Mouse (Mus musculus): ENCODE results near the gene Zfp384. TPM values are rescaled to one million over a fixed set of nuclear protein-coding genes. Genes with fewer than 3 reads are reported as not detected.

Zfp384 gene
- polyA plus RNA-seq, 1 experiment from 2014 or later, result 14.8 TPM

DNA sequence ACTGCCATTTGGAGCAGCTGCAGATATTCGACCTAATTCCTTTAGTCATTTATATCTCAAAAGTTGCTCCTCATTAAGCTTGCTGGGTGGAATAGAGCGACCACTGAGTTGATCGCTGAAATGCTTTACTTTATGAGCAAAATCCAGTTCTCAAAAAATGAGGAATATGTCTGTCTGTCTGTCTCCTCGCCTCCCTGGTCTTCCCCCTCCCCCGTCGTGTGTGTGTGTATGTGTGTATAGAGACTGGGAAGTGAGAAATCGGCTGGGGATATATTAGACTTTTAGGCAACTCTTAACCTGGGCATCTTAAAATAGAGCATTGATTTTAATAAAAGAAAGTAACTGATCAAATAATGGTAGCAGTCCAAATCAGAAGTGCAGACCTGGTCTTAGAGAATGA is 31.3 kb downstream of the Zfp384 start:
- 13% methylated on average over 7 of the region's 7 CpGs for WGBS
- ATAC-seq (ENCODE audit: insufficient read depth) (no peak), DNase-seq (no peak)
- H3K36me3 ChIP-seq (ENCODE audit: insufficient read depth), result peaks cover 45% of the 10 kb centered on the region
- H3K27ac ChIP-seq (ENCODE audit: low read depth), result peak overlapping the region; percentile 80
- H3K9me3 ChIP-seq (ENCODE audit: low read depth, low read length), result no peaks in the 10 kb centered on the region
- H3K4me1 ChIP-seq (ENCODE audit: insufficient read depth), result peaks cover 5% of the 10 kb centered on the region; the same call in 1 of the 2 replicates
- TF ChIP-seq CTCF (IDR thresholded peaks at IDR 0.05; ENCODE audit: low read depth), result no peak
- peak overlapping the region; percentile 74 for H3K9ac ChIP-seq
- H3K4me3 ChIP-seq (ENCODE audit: low read depth, low read length), result peak overlapping the region; percentile 76
- peak overlapping the region; percentile 74 for H3K4me2 ChIP-seq
- no peaks in the 10 kb centered on the region for H3K27me3 ChIP-seq (ENCODE audit: insufficient read depth, low read length)

GRCm38 (mm10) chr6:125041047-125041446 is 32.1 kb downstream of the Zfp384 start:
- H3K36me3 ChIP-seq (ENCODE audit: insufficient read depth), result peaks cover 44% of the 10 kb centered on the region
- H3K4me3 ChIP-seq (ENCODE audit: low read depth, low read length), result no peak overlapping the region
- peak overlapping the region; percentile 74 for H3K4me2 ChIP-seq
- ATAC-seq (ENCODE audit: insufficient read depth) (no peak), DNase-seq (no peak)
- no peaks in the 10 kb centered on the region for H3K9me3 ChIP-seq (ENCODE audit: low read depth, low read length)
- WGBS, result 85% methylated on average over 7 of the region's 7 CpGs
- H3K4me1 ChIP-seq (ENCODE audit: insufficient read depth), result peaks cover 5% of the 10 kb centered on the region; the same call in 1 of the 2 replicates
- no peaks in the 10 kb centered on the region for H3K27me3 ChIP-seq (ENCODE audit: insufficient read depth, low read length)
- H3K9ac ChIP-seq, result no peak overlapping the region
- no peak for TF ChIP-seq CTCF (IDR thresholded peaks at IDR 0.05; ENCODE audit: low read depth)
- no peak overlapping the region for H3K27ac ChIP-seq (ENCODE audit: low read depth)

- DNase-seq (no peak), ATAC-seq (ENCODE audit: insufficient read depth) (no peak)
- no peak overlapping the region for H3K4me2 ChIP-seq
- H3K4me1 ChIP-seq (ENCODE audit: insufficient read depth), result peaks cover 5% of the 10 kb centered on the region; the same call in 1 of the 2 replicates
- H3K4me3 ChIP-seq (ENCODE audit: low read depth, low read length), result no peak overlapping the region
- no peak overlapping the region for H3K27ac ChIP-seq (ENCODE audit: low read depth)
- H3K9me3 ChIP-seq (ENCODE audit: low read depth, low read length), result no peaks in the 10 kb centered on the region
- WGBS, result 91% methylated on average over 7 of the region's 7 CpGs
- H3K27me3 ChIP-seq (ENCODE audit: insufficient read depth, low read length), result no peaks in the 10 kb centered on the region
- TF ChIP-seq CTCF (IDR thresholded peaks at IDR 0.05; ENCODE audit: low read depth), result no peak
- H3K36me3 ChIP-seq (ENCODE audit: insufficient read depth), result peaks cover 43% of the 10 kb centered on the region
- H3K9ac ChIP-seq, result no peak overlapping the region
Measured at GRCm38 (mm10) chr6:125042081-125042480, 33.1 kb downstream of the Zfp384 start.

DNA sequence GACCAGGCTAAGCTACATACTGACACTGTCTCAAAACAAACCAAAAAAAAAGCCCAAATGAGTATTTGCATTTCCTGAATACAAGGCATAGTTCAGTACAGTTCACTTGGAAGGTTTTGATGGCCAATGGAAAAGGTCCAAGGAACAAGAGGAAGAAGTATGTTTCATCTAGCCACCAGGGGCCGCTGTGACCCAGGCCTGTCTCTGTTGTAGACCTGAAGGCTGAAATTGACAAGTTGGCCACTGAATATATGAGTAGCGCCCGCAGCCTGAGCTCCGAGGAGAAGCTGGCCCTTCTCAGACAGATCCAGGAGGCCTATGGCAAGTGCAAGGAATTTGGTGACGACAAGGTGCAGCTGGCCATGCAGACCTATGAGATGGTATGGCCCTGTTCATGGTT is 37.7 kb downstream of the Zfp384 start:
- ATAC-seq (ENCODE audit: insufficient read depth), result peak; percentile 45; the same call in 1 of the 2 replicates
- peak; percentile 92 for DNase-seq
- H3K36me3 ChIP-seq (ENCODE audit: insufficient read depth), result peaks cover 79% of the 10 kb centered on the region

DNA sequence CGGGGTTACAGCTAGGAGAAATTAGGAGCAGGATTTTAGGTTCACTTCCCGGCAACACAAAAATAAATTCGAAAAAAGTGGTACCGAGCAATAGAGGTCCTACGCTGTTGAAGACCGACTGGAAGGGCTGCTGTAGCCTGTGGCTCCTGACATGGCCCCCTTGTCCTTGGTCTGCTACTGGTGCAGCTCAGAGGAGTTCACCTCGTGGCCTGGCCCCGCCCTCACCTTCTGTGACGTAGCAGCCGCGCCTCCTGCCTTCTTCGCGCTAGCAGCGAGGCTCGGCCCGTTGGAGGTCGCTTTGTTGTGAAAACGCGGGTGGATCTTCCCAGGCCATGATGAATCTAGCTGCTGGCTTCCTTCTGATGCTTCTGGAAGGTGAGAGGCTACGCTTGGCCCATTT is 40.7 kb downstream of the Zfp384 start, which contains the start of gene Acrbp:
TSS of gene Acrbp (plus strand) at position 12 of the 400 bp plus-strand sequence.
- peak; percentile 30 for DNase-seq
- TF ChIP-seq CTCF (IDR thresholded peaks at IDR 0.05; ENCODE audit: low read depth), result no peak
- Histone ChIP-seq H3K27ac (ENCODE audit: low read depth) (no peak within 1 kb of the TSS), H3K4me3 (ENCODE audit: low read depth, low read length) (no peak within 1 kb of the TSS), H3K4me1 (ENCODE audit: insufficient read depth) (no peaks in the 10 kb centered on the region), H3K36me3 (ENCODE audit: insufficient read depth) (peaks cover 91% of the 10 kb centered on the region), H3K27me3 (ENCODE audit: insufficient read depth, low read length) (no peaks in the 10 kb centered on the region), H3K9me3 (ENCODE audit: low read depth, low read length) (no peaks in the 10 kb centered on the region), H3K4me2 (peak within 1 kb of the TSS; percentile 40), H3K9ac (no peak within 1 kb of the TSS)
- no peak for ATAC-seq (ENCODE audit: insufficient read depth)
- WGBS, result 32% methylated on average over 20 of the region's 20 CpGs

More for the DNA sequence above, 37.7 kb downstream of the Zfp384 start:
- no peak overlapping the region for H3K9ac ChIP-seq
- no peak overlapping the region for H3K4me2 ChIP-seq
- peak; percentile 94 for TF ChIP-seq CTCF (IDR thresholded peaks at IDR 0.05; ENCODE audit: low read depth)
- 28% methylated on average over 5 of the region's 5 CpGs for WGBS
- H3K27me3 ChIP-seq (ENCODE audit: insufficient read depth, low read length), result no peaks in the 10 kb centered on the region
- H3K4me1 ChIP-seq (ENCODE audit: insufficient read depth), result no peaks in the 10 kb centered on the region
- no peak overlapping the region for H3K4me3 ChIP-seq (ENCODE audit: low read depth, low read length)
- H3K27ac ChIP-seq (ENCODE audit: low read depth), result no peak overlapping the region
- no peaks in the 10 kb centered on the region for H3K9me3 ChIP-seq (ENCODE audit: low read depth, low read length)

DNA sequence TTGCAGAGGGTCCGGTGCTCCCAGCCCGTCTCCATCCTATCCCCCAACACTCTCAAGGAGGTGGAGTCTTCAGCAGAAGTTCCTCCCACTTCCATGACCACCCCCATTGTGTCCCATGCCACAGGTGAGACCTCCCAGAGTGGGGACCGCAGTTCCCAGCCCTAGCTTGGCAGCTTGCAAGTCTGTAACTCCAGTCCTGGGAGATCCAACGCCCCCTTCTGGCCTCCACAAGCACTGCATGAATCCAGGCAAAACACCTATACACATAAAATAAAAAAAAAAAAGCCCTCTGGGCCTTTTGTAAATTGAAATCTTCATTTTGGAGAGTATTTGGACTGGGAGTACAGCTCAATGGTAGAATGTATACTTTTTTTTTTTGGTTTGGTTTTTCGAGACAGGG is 42.3 kb downstream of the Zfp384 start:
- Histone ChIP-seq H3K4me2 (no peak overlapping the region), H3K27me3 (ENCODE audit: insufficient read depth, low read length) (no peaks in the 10 kb centered on the region), H3K36me3 (ENCODE audit: insufficient read depth) (peaks cover 83% of the 10 kb centered on the region), H3K27ac (ENCODE audit: low read depth) (no peak overlapping the region), H3K9ac (no peak overlapping the region), H3K4me3 (ENCODE audit: low read depth, low read length) (no peak overlapping the region), H3K4me1 (ENCODE audit: insufficient read depth) (no peaks in the 10 kb centered on the region), H3K9me3 (ENCODE audit: low read depth, low read length) (no peaks in the 10 kb centered on the region)
- no peak for ATAC-seq (ENCODE audit: insufficient read depth)
- peak; percentile 47 for TF ChIP-seq CTCF (IDR thresholded peaks at IDR 0.05; ENCODE audit: low read depth)
- peak; percentile 31 for DNase-seq
- WGBS, result 56% methylated on average over 5 of the region's 5 CpGs

DNA sequence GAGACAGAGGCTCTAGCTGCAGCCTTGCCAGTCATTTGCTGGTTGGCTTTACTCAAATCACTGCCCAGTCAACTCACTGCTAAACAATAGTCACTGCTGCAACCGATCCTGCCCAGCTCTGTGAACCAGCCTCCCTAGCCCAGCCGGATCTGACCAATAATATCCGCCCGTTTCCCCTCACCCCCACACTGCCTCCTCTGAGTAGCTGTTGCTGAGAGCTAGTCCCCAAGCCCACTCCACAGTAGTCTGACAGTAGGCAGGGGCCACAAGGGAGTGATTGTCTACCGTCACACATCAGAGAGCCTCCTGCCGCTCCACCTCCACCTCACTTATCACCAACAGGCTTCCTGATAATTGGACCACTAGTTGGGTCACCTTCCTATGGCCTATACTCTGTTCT is 52.5 kb downstream of the Zfp384 start:
- no peaks in the 10 kb centered on the region for H3K36me3 ChIP-seq (ENCODE audit: insufficient read depth)
- no peaks in the 10 kb centered on the region for H3K9me3 ChIP-seq (ENCODE audit: low read depth, low read length)
- H3K9ac ChIP-seq, result no peak overlapping the region
- TF ChIP-seq CTCF (IDR thresholded peaks at IDR 0.05; ENCODE audit: low read depth), result no peak
- DNase-seq, result peak; percentile 39
- H3K27me3 ChIP-seq (ENCODE audit: insufficient read depth, low read length), result no peaks in the 10 kb centered on the region
- H3K4me2 ChIP-seq, result no peak overlapping the region
- 22% methylated on average over 6 of the region's 6 CpGs for WGBS
- H3K4me3 ChIP-seq (ENCODE audit: low read depth, low read length), result no peak overlapping the region
- H3K4me1 ChIP-seq (ENCODE audit: insufficient read depth), result 0 out of 2 replicates have a peak, but pooled peaks cover 2% of the 10 kb centered on the region
- H3K27ac ChIP-seq (ENCODE audit: low read depth), result no peak overlapping the region
- peak; percentile 57; the same call in 1 of the 2 replicates for ATAC-seq (ENCODE audit: insufficient read depth)
